Mouse (Mus musculus): ENCODE results near the gene Trio.

- TF ChIP-seq CTCF (IDR thresholded peaks at IDR 0.05; ENCODE audit: extremely low read depth, insufficient read length, insufficient replicate concordance, low read depth, low read length) (no peak), POLR2A (IDR thresholded peaks at IDR 0.05; ENCODE audit: low read depth, low read length) (no peak)
These were observed 344.7 kb downstream of the Trio start for GRCm38 (mm10) chr15:27680997-27681396.
